Comparison of ENCODE assay signal across 37 mouse cellular contexts in genomic region chr7:102081784-102082183, GRCm38 (mm10). TPM values are rescaled to one million over a fixed set of nuclear protein-coding genes. Genes with fewer than 3 reads are reported as not detected.
"Had no signal": no experiment of that assay in that cellular context is flagged by ENCODE, and none has a peak within 500 bp of the region (broad histone marks: within the 10 kb centered on the region; RNA-seq: fewer than 3 reads in every experiment).

No protein-coding gene starts in this region.

- H3K4me2 ChIP-seq: heart, embryonic 12.5 days; heart, embryonic 15.5 days; hindbrain, embryonic 13.5 days; hindbrain, embryonic 15.5 days; kidney, embryonic 15.5 days; limb, embryonic 13.5 days; limb, embryonic 15.5 days; liver, embryonic 12.5 days had no signal

- DNase-seq: forebrain, postnatal 0 days; heart, postnatal 14 days; heart, postnatal 36 days; kidney, adult 11 months; kidney, adult 2 months; kidney, adult 9 months; kidney, postnatal 14 days; kidney, postnatal 36 days; layer of hippocampus, adult 9-11 months; layer of hippocampus, postnatal 36 days; left cerebral cortex, postnatal 4 days had no signal

- ATAC-seq: forebrain, postnatal 0 days; hindbrain, postnatal 0 days; intestine, embryonic 16.5 days; liver, embryonic 12.5 days had no signal

- H3K4me1 ChIP-seq: heart, embryonic 10.5 days; heart, embryonic 12.5 days; heart, embryonic 15.5 days; hindbrain, embryonic 13.5 days; hindbrain, embryonic 15.5 days; kidney, embryonic 15.5 days; limb, embryonic 13.5 days; limb, embryonic 15.5 days; liver, embryonic 12.5 days had no signal

- H3K4me3 ChIP-seq: heart, embryonic 10.5 days; heart, embryonic 12.5 days; heart, embryonic 15.5 days; hindbrain, embryonic 13.5 days; hindbrain, embryonic 15.5 days; kidney, embryonic 15.5 days; limb, embryonic 13.5 days; limb, embryonic 15.5 days; liver, embryonic 12.5 days had no signal

- H3K9ac ChIP-seq: forebrain, postnatal 0 days; heart, embryonic 12.5 days; heart, embryonic 15.5 days; hindbrain, embryonic 13.5 days; hindbrain, embryonic 15.5 days; kidney, embryonic 15.5 days; limb, embryonic 13.5 days; limb, embryonic 15.5 days; liver, embryonic 12.5 days; liver, embryonic 14.5 days had no signal

- H3K27ac ChIP-seq: heart, embryonic 10.5 days; heart, embryonic 15.5 days; hindbrain, embryonic 13.5 days; hindbrain, embryonic 15.5 days; hindbrain, postnatal 0 days; kidney, embryonic 15.5 days; kidney, postnatal 0 days; limb, embryonic 13.5 days; limb, embryonic 15.5 days; liver, embryonic 12.5 days; liver, embryonic 14.5 days had no signal

- H3K9me3 ChIP-seq: heart, embryonic 10.5 days; heart, embryonic 12.5 days; heart, embryonic 15.5 days; hindbrain, embryonic 13.5 days; hindbrain, embryonic 15.5 days; kidney, embryonic 15.5 days; limb, embryonic 13.5 days; limb, embryonic 15.5 days; liver, embryonic 12.5 days had no signal

- H3K27me3 ChIP-seq: heart, embryonic 12.5 days; heart, embryonic 15.5 days; hindbrain, embryonic 13.5 days; hindbrain, embryonic 15.5 days; kidney, embryonic 15.5 days; limb, embryonic 13.5 days; limb, embryonic 15.5 days; liver, embryonic 12.5 days had no signal

RNA-seq across cellular contexts. Expression of gene Trpc2, which starts 1.1 kb away (rescaled TPM):
- total RNA-seq: hematopoietic stem cell, adult 5-6 weeks; left cerebral cortex, adult 18-20 months had no signal
- polyA plus RNA-seq: forebrain, postnatal 0 days; gonadal fat pad, adult 2 months; heart, embryonic 10.5 days; heart, embryonic 15.5 days; heart, postnatal 0 days; hindbrain, embryonic 15.5 days; intestine, embryonic 14.5 days; intestine, embryonic 16.5 days; kidney, adult 2 months; kidney, embryonic 15.5 days; kidney, postnatal 0 days; large intestine, adult 2 months; limb, embryonic 11.5 days; limb, embryonic 13.5 days; limb, embryonic 15.5 days; liver, adult 2 months; liver, embryonic 12.5 days had no signal

RNA-seq across cellular contexts. Expression of gene Art1, which starts 19.8 kb away (rescaled TPM):
- total RNA-seq: forebrain, postnatal 0 days; layer of hippocampus, adult 18-20 months; layer of hippocampus, adult 8-10 months; layer of hippocampus, postnatal 14 days; layer of hippocampus, postnatal 36 days; left cerebral cortex, adult 18-20 months; left cerebral cortex, postnatal 10 days; left cerebral cortex, postnatal 25 days; left cerebral cortex, postnatal 4 days had no signal
- polyA plus RNA-seq: liver, adult 2 months had no signal
